In genomic region chr12:29343147-29343852, GRCm38 (mm10) we compare ENCODE assay signal across 14 mouse cellular contexts.
A peak's percentile ranks its signal among the peaks of the same experiment; 100 is the strongest.
DNase-seq lines count a peak whose midpoint lies in the region; ATAC-seq lines count a peak whose summit lies in the region.
"Had no signal": no experiment of that assay in that cellular context is flagged by ENCODE, and none has a peak within 500 bp of the region (broad histone marks: within the 10 kb centered on the region; RNA-seq: fewer than 3 reads in every experiment).

No protein-coding gene starts in this region.

- no peak overlapping the region for H3K4me3 ChIP-seq in forebrain, embryonic 15.5 days
- no peak overlapping the region for H3K4me3 ChIP-seq in forebrain, embryonic 12.5 days (replicated peaks)
- H3K4me3 ChIP-seq in midbrain, embryonic 12.5 days = no peak overlapping the region
- H3K4me3 ChIP-seq in midbrain, embryonic 11.5 days (ENCODE audit: low read depth, low read length) = no peak overlapping the region
- no peak overlapping the region for H3K4me3 ChIP-seq in limb, embryonic 10.5 days
- H3K4me3 ChIP-seq in liver, embryonic 11.5 days (ENCODE audit: low read depth, low read length) = no peak overlapping the region

- 0 out of 2 replicates have a peak, but pooled peaks have one; percentile 35 for ATAC-seq in forebrain, embryonic 15.5 days (replicated peaks)
- ATAC-seq in forebrain, embryonic 12.5 days (ENCODE audit: low FRiP score) = no peak; the same call in 1 of the 2 replicates
- no peak for ATAC-seq in midbrain, embryonic 12.5 days (ENCODE audit: low FRiP score, low read depth)
- no peak for ATAC-seq in midbrain, embryonic 11.5 days (ENCODE audit: low FRiP score)
- no peak for ATAC-seq in liver, embryonic 11.5 days (replicated peaks; ENCODE audit: low FRiP score)
- ATAC-seq: lung, postnatal 0 days had no signal

- peaks cover 17% of the 10 kb centered on the region for H3K4me1 ChIP-seq in forebrain, embryonic 15.5 days
- H3K4me1 ChIP-seq in forebrain, embryonic 12.5 days = peaks cover 6% of the 10 kb centered on the region; the same call in 1 of the 2 replicates
- H3K4me1 ChIP-seq in midbrain, embryonic 12.5 days = peaks cover 11% of the 10 kb centered on the region
- H3K4me1 ChIP-seq in midbrain, embryonic 11.5 days (ENCODE audit: control insufficient read depth, insufficient read depth, low read length) = no peaks in the 10 kb centered on the region
- H3K4me1 ChIP-seq in limb, embryonic 10.5 days = peaks cover 11% of the 10 kb centered on the region
- no peaks in the 10 kb centered on the region for H3K4me1 ChIP-seq in liver, embryonic 11.5 days (replicated peaks; ENCODE audit: control insufficient read depth, insufficient read depth, low read length)

- no peaks in the 10 kb centered on the region for H3K27me3 ChIP-seq in forebrain, embryonic 15.5 days
- H3K27me3 ChIP-seq in forebrain, embryonic 12.5 days = no peaks in the 10 kb centered on the region; the same call in 1 of the 2 replicates
- H3K27me3 ChIP-seq in midbrain, embryonic 12.5 days = no peaks in the 10 kb centered on the region
- H3K27me3 ChIP-seq in midbrain, embryonic 11.5 days (ENCODE audit: control insufficient read depth, insufficient read depth, low read length) = no peaks in the 10 kb centered on the region
- H3K27me3 ChIP-seq in limb, embryonic 10.5 days (ENCODE audit: low read depth, poor library complexity, severe bottlenecking) = no peaks in the 10 kb centered on the region
- no peaks in the 10 kb centered on the region for H3K27me3 ChIP-seq in liver, embryonic 11.5 days (replicated peaks; ENCODE audit: control insufficient read depth, insufficient read depth, low read length)

- H3K9ac ChIP-seq in forebrain, embryonic 15.5 days (replicated peaks) = no peak overlapping the region
- no peak overlapping the region for H3K9ac ChIP-seq in forebrain, embryonic 12.5 days
- H3K9ac ChIP-seq in midbrain, embryonic 12.5 days (replicated peaks) = no peak overlapping the region
- no peak overlapping the region for H3K9ac ChIP-seq in midbrain, embryonic 11.5 days (ENCODE audit: low read length)
- H3K9ac ChIP-seq in liver, embryonic 11.5 days (ENCODE audit: low read depth, low read length) = no peak overlapping the region

- no peak overlapping the region for H3K4me2 ChIP-seq in forebrain, embryonic 15.5 days (replicated peaks)
- H3K4me2 ChIP-seq in forebrain, embryonic 12.5 days = no peak overlapping the region
- H3K4me2 ChIP-seq in midbrain, embryonic 12.5 days (replicated peaks) = no peak overlapping the region
- H3K4me2 ChIP-seq in midbrain, embryonic 11.5 days = no peak overlapping the region
- H3K4me2 ChIP-seq in liver, embryonic 11.5 days = no peak overlapping the region

- no peaks in the 10 kb centered on the region for H3K9me3 ChIP-seq in forebrain, embryonic 15.5 days
- no peaks in the 10 kb centered on the region for H3K9me3 ChIP-seq in forebrain, embryonic 12.5 days
- no peaks in the 10 kb centered on the region for H3K9me3 ChIP-seq in midbrain, embryonic 12.5 days
- no peaks in the 10 kb centered on the region for H3K9me3 ChIP-seq in midbrain, embryonic 11.5 days (ENCODE audit: control insufficient read depth, low read length)
- no peaks in the 10 kb centered on the region for H3K9me3 ChIP-seq in limb, embryonic 10.5 days (replicated peaks)
- no peaks in the 10 kb centered on the region for H3K9me3 ChIP-seq in liver, embryonic 11.5 days (ENCODE audit: control insufficient read depth, low read length)

- 39% methylated on average over 12 of the region's 12 CpGs for WGBS in forebrain, embryonic 15.5 days
- 61% methylated on average over 12 of the region's 12 CpGs for WGBS in forebrain, embryonic 12.5 days
- 74% methylated on average over 12 of the region's 12 CpGs for WGBS in midbrain, embryonic 12.5 days
- 78% methylated on average over 12 of the region's 12 CpGs for WGBS in midbrain, embryonic 11.5 days
- 85% methylated on average over 12 of the region's 12 CpGs for WGBS in limb, embryonic 10.5 days
- 81% methylated on average over 12 of the region's 12 CpGs for WGBS in liver, embryonic 11.5 days

- H3K27ac ChIP-seq in forebrain, embryonic 15.5 days (replicated peaks) = peak overlapping the region; percentile 71
- H3K27ac ChIP-seq in forebrain, embryonic 12.5 days = no peak overlapping the region
- 0 out of 2 replicates have a peak overlapping the region, but pooled peaks have one; percentile 8 for H3K27ac ChIP-seq in midbrain, embryonic 12.5 days (replicated peaks)
- H3K27ac ChIP-seq in midbrain, embryonic 11.5 days (ENCODE audit: low read depth, low read length) = no peak overlapping the region
- peak overlapping the region; percentile 56; the same call in 1 of the 2 replicates for H3K27ac ChIP-seq in limb, embryonic 10.5 days
- no peak overlapping the region for H3K27ac ChIP-seq in liver, embryonic 11.5 days (ENCODE audit: low read depth, low read length)

- no peaks in the 10 kb centered on the region for H3K36me3 ChIP-seq in forebrain, embryonic 15.5 days
- no peaks in the 10 kb centered on the region for H3K36me3 ChIP-seq in forebrain, embryonic 12.5 days (replicated peaks)
- no peaks in the 10 kb centered on the region for H3K36me3 ChIP-seq in midbrain, embryonic 12.5 days
- H3K36me3 ChIP-seq in midbrain, embryonic 11.5 days (ENCODE audit: control insufficient read depth, insufficient read depth, low read length) = no peaks in the 10 kb centered on the region
- no peaks in the 10 kb centered on the region for H3K36me3 ChIP-seq in limb, embryonic 10.5 days
- no peaks in the 10 kb centered on the region for H3K36me3 ChIP-seq in liver, embryonic 11.5 days (ENCODE audit: control insufficient read depth, insufficient read depth, low read length)

- no peak for DNase-seq in midbrain, embryonic 11.5 days (ENCODE audit: low spot score, missing footprints)
- no peak for DNase-seq in limb, embryonic 10.5 days (ENCODE audit: low spot score)
- DNase-seq in right cerebral cortex, postnatal 10 days (ENCODE audit: low spot score in 2 of 2) = peak; percentile 68 to 70
- DNase-seq in liver, embryonic 11.5 days (ENCODE audit: low spot score) = no peak
- DNase-seq in cerebellum, adult 9-11 months = no peak
- DNase-seq: adrenal gland, postnatal 36 days; B cell, adult 2 months; cerebellum, adult 11-12 months; embryo, embryonic 11 days; thymus, postnatal 36 days had no signal

Comparison
In these comparisons a context has a peak if more than half of its experiments do, and no peak if none do; other contexts are left out.
1. H3K27ac ChIP-seq: peak in forebrain, embryonic 15.5 days (single experiment), midbrain, embryonic 12.5 days (single experiment) and limb, embryonic 10.5 days (single experiment); none in forebrain, embryonic 12.5 days (single experiment), midbrain, embryonic 11.5 days (single experiment) and liver, embryonic 11.5 days (single experiment).
2. DNase-seq: peak in right cerebral cortex, postnatal 10 days (2 of 2); none in midbrain, embryonic 11.5 days (single experiment), limb, embryonic 10.5 days (single experiment), liver, embryonic 11.5 days (single experiment) and cerebellum, adult 9-11 months (single experiment).